Mouse (Mus musculus): Measurements from ENCODE around the gene Prkaa2. TPM values are rescaled to one million over a fixed set of nuclear protein-coding genes. Genes with fewer than 3 reads are reported as not detected.

Gene Prkaa2
- polyA plus RNA-seq, 1 experiment = not detected

- Histone ChIP-seq H3K27ac (ENCODE audit: insufficient read depth, low read depth, low read length) (no peak overlapping the region), H3K4me3 (ENCODE audit: insufficient read depth, low read depth, low read length) (no peak overlapping the region), H3K4me1 (ENCODE audit: control insufficient read depth, insufficient read depth, low read length) (peaks cover 7% of the 10 kb centered on the region)
- WGBS = 94% methylated on average over 7 of the region's 7 CpGs
- TF ChIP-seq POLR2A (IDR thresholded peaks at IDR 0.05; ENCODE audit: insufficient read depth, low read depth, low read length) (no peak), CTCF (IDR thresholded peaks at IDR 0.05; ENCODE audit: insufficient read depth, low read depth, low read length) (no peak)
Observed at GRCm38 (mm10) chr4:105098660-105099059, 11.0 kb downstream of the Prkaa2 start.

- no peak for TF ChIP-seq POLR2A (IDR thresholded peaks at IDR 0.05; ENCODE audit: insufficient read depth, low read depth, low read length)
- no peak for TF ChIP-seq CTCF (IDR thresholded peaks at IDR 0.05; ENCODE audit: insufficient read depth, low read depth, low read length)
- 61% methylated on average over 8 of the region's 8 CpGs for WGBS
- Histone ChIP-seq H3K4me1 (ENCODE audit: control insufficient read depth, insufficient read depth, low read length) (peaks cover 7% of the 10 kb centered on the region), H3K27ac (ENCODE audit: insufficient read depth, low read depth, low read length) (no peak overlapping the region), H3K4me3 (ENCODE audit: insufficient read depth, low read depth, low read length) (no peak overlapping the region)
Observed at GRCm38 (mm10) chr4:105098158-105098557, 11.5 kb downstream of the Prkaa2 start.

- Histone ChIP-seq H3K27ac (ENCODE audit: insufficient read depth, low read depth, low read length) (no peak overlapping the region), H3K4me3 (ENCODE audit: insufficient read depth, low read depth, low read length) (no peak overlapping the region), H3K4me1 (ENCODE audit: control insufficient read depth, insufficient read depth, low read length) (peaks cover 4% of the 10 kb centered on the region)
- no peak for TF ChIP-seq CTCF (IDR thresholded peaks at IDR 0.05; ENCODE audit: insufficient read depth, low read depth, low read length)
- TF ChIP-seq POLR2A (IDR thresholded peaks at IDR 0.05; ENCODE audit: insufficient read depth, low read depth, low read length) = no peak
- WGBS = 59% methylated on average over 5 of the region's 5 CpGs
Observed at GRCm38 (mm10) chr4:105095316-105095715, 14.4 kb downstream of the Prkaa2 start.

GRCm38 (mm10) chr4:105093951-105094350, 15.7 kb downstream of the Prkaa2 start:
- no peak overlapping the region for H3K27ac ChIP-seq (ENCODE audit: insufficient read depth, low read depth, low read length)
- H3K4me1 ChIP-seq (ENCODE audit: control insufficient read depth, insufficient read depth, low read length) = peaks cover 4% of the 10 kb centered on the region
- 76% methylated on average over 1 of the region's 1 CpGs for WGBS
- H3K4me3 ChIP-seq (ENCODE audit: insufficient read depth, low read depth, low read length) = no peak overlapping the region
- TF ChIP-seq POLR2A (IDR thresholded peaks at IDR 0.05; ENCODE audit: insufficient read depth, low read depth, low read length) (no peak), CTCF (IDR thresholded peaks at IDR 0.05; ENCODE audit: insufficient read depth, low read depth, low read length) (no peak)

GRCm38 (mm10) chr4:105090417-105090816, 19.3 kb downstream of the Prkaa2 start:
- peaks cover 4% of the 10 kb centered on the region for H3K4me1 ChIP-seq (ENCODE audit: control insufficient read depth, insufficient read depth, low read length)
- TF ChIP-seq CTCF (IDR thresholded peaks at IDR 0.05; ENCODE audit: insufficient read depth, low read depth, low read length) (no peak), POLR2A (IDR thresholded peaks at IDR 0.05; ENCODE audit: insufficient read depth, low read depth, low read length) (no peak)
- whole genome bisulfite sequencing = 84% methylated on average over 5 of the region's 5 CpGs
- H3K27ac ChIP-seq (ENCODE audit: insufficient read depth, low read depth, low read length) = no peak overlapping the region
- no peak overlapping the region for H3K4me3 ChIP-seq (ENCODE audit: insufficient read depth, low read depth, low read length)

GRCm38 (mm10) chr4:105089386-105089785, 20.3 kb downstream of the Prkaa2 start:
- 98% methylated on average over 7 of the region's 7 CpGs for WGBS
- Histone ChIP-seq H3K4me1 (ENCODE audit: control insufficient read depth, insufficient read depth, low read length) (no peaks in the 10 kb centered on the region), H3K4me3 (ENCODE audit: insufficient read depth, low read depth, low read length) (no peak overlapping the region), H3K27ac (ENCODE audit: insufficient read depth, low read depth, low read length) (no peak overlapping the region)
- TF ChIP-seq POLR2A (IDR thresholded peaks at IDR 0.05; ENCODE audit: insufficient read depth, low read depth, low read length) = no peak
- no peak for TF ChIP-seq CTCF (IDR thresholded peaks at IDR 0.05; ENCODE audit: insufficient read depth, low read depth, low read length)

- no peaks in the 10 kb centered on the region for H3K4me1 ChIP-seq (ENCODE audit: control insufficient read depth, insufficient read depth, low read length)
- TF ChIP-seq POLR2A (IDR thresholded peaks at IDR 0.05; ENCODE audit: insufficient read depth, low read depth, low read length) (no peak), CTCF (IDR thresholded peaks at IDR 0.05; ENCODE audit: insufficient read depth, low read depth, low read length) (no peak)
- H3K4me3 ChIP-seq (ENCODE audit: insufficient read depth, low read depth, low read length) = no peak overlapping the region
- 93% methylated on average over 2 of the region's 2 CpGs for WGBS
- no peak overlapping the region for H3K27ac ChIP-seq (ENCODE audit: insufficient read depth, low read depth, low read length)
Observed at GRCm38 (mm10) chr4:105088671-105089070, 21.0 kb downstream of the Prkaa2 start.

- Histone ChIP-seq H3K4me3 (ENCODE audit: insufficient read depth, low read depth, low read length) (no peak overlapping the region), H3K4me1 (ENCODE audit: control insufficient read depth, insufficient read depth, low read length) (0 out of 2 replicates have a peak, but pooled peaks cover 2% of the 10 kb centered on the region), H3K27ac (ENCODE audit: insufficient read depth, low read depth, low read length) (no peak overlapping the region)
- WGBS = 63% methylated on average over 6 of the region's 6 CpGs
- TF ChIP-seq POLR2A (IDR thresholded peaks at IDR 0.05; ENCODE audit: insufficient read depth, low read depth, low read length) (no peak), CTCF (IDR thresholded peaks at IDR 0.05; ENCODE audit: insufficient read depth, low read depth, low read length) (no peak)
Observed at GRCm38 (mm10) chr4:105076152-105076551, 33.5 kb downstream of the Prkaa2 start.

GRCm38 (mm10) chr4:105071761-105072427, 37.8 kb downstream of the Prkaa2 start:
- WGBS = 89% methylated on average over 3 of the region's 3 CpGs

More at GRCm38 (mm10) chr4:105071761-105072427, 37.8 kb downstream of the Prkaa2 start:
- no peak overlapping the region for H3K27ac ChIP-seq (ENCODE audit: insufficient read depth, low read depth, low read length)
- TF ChIP-seq POLR2A (IDR thresholded peaks at IDR 0.05; ENCODE audit: insufficient read depth, low read depth, low read length) (no peak), CTCF (IDR thresholded peaks at IDR 0.05; ENCODE audit: insufficient read depth, low read depth, low read length) (no peak)
- 0 out of 2 replicates have a peak, but pooled peaks cover 1% of the 10 kb centered on the region for H3K4me1 ChIP-seq (ENCODE audit: control insufficient read depth, insufficient read depth, low read length)
- no peak overlapping the region for H3K4me3 ChIP-seq (ENCODE audit: insufficient read depth, low read depth, low read length)

All from olfactory bulb, adult 2 months (tissue).